Mouse (Mus musculus) heart, embryonic 15.5 days (tissue): ENCODE data around the gene Epb41l1. TPM values are rescaled to one million over a fixed set of nuclear protein-coding genes. Genes with fewer than 3 reads are reported as not detected.

Source experiments
- ATAC-seq: fragments of 200-750 bp; cut with Nextera tagmentation; replicated peaks from 2 replicates; pipeline ENCODE4 v1.8.0; 2017; ENCODE audit warnings: low read depth, moderate TSS enrichment; ENCODE audit not compliant: insufficient number of reproducible peaks, insufficient read depth, low FRiP score
- H3K27ac ChIP-seq: fragments of 300-500 bp; sonication (generic); 2 replicates; pipeline ENCODE4 v1.5.1; 2015; ENCODE audit warnings: mild to moderate bottlenecking, inconsistent platforms
- H3K27me3 ChIP-seq: fragments of 300-500 bp; sonication (generic); 2 replicates; pipeline ENCODE4 v1.6.1; 2015; ENCODE audit warnings: inconsistent platforms
- H3K36me3 ChIP-seq: fragments of 300-500 bp; sonication (generic); 2 replicates; pipeline ENCODE4 v1.6.1; 2015; ENCODE audit warnings: mild to moderate bottlenecking, inconsistent platforms
- H3K4me1 ChIP-seq: fragments of 300-500 bp; sonication (generic); replicated peaks from 2 replicates; pipeline ENCODE4 v1.6.1; 2015; ENCODE audit warnings: inconsistent platforms
- H3K4me2 ChIP-seq: fragments of 300-500 bp; sonication (generic); 2 replicates; pipeline ENCODE4 v1.6.1; 2015; ENCODE audit warnings: inconsistent platforms, mild to moderate bottlenecking, moderate library complexity
- H3K4me3 ChIP-seq: fragments of 300-500 bp; sonication (generic); 2 replicates; pipeline ENCODE4 v1.5.1; 2015; ENCODE audit warnings: mild to moderate bottlenecking, inconsistent platforms
- H3K9ac ChIP-seq: fragments of 300-500 bp; sonication (generic); 2 replicates; pipeline ENCODE4 v1.6.1; 2015; ENCODE audit warnings: mild to moderate bottlenecking, inconsistent platforms
- H3K9me3 ChIP-seq: fragments of 300-500 bp; sonication (generic); replicated peaks from 2 replicates; pipeline ENCODE4 v1.6.1; 2016; ENCODE audit warnings: inconsistent platforms
- WGBS: fragments of 180-500 bp; shearing (Covaris S2); methylation state at CpG from one replicate; pipeline ENCODE4 v1.1.7; 2015; ENCODE audit warnings: mixed read lengths; 5-methylcytosine and 5-hydroxymethylcytosine counted together
- polyA plus RNA-seq: library from polyadenylated mRNA; unstranded; fragments of >200 nt; fragmentation: Nextera tagmentation; extraction: Ambion mirVana; gene quantifications from 2 replicates; pipeline ENCODE4 v1.2.1, GENCODE M21; 2015

Gene Epb41l1
- polyA plus RNA-seq, 1 experiment from 2014 or later: 1.00 TPM

- Histone ChIP-seq H3K27ac (peak overlapping the region; percentile 21; the same call in 1 of the 2 replicates), H3K36me3 (no peaks in the 10 kb centered on the region), H3K9me3 (no peaks in the 10 kb centered on the region), H3K4me2 (peak overlapping the region; percentile 25), H3K27me3 (no peaks in the 10 kb centered on the region), H3K4me3 (no peak overlapping the region), H3K9ac (peak overlapping the region; percentile 16; the same call in 1 of the 2 replicates), H3K4me1 (peaks cover 21% of the 10 kb centered on the region)
- no peak for ATAC-seq
- 33% methylated on average over 11 of the region's 11 CpGs for WGBS
Observed at GRCm38 (mm10) chr2:156490176-156490575, 69.5 kb downstream of the Epb41l1 start.

GRCm38 (mm10) chr2:156491796-156492195 is 71.1 kb downstream of the Epb41l1 start:
- H3K4me1 ChIP-seq: peaks cover 21% of the 10 kb centered on the region
- H3K9ac ChIP-seq: no peak overlapping the region
- no peak overlapping the region for H3K4me2 ChIP-seq
- no peak overlapping the region for H3K27ac ChIP-seq
- no peaks in the 10 kb centered on the region for H3K27me3 ChIP-seq
- no peaks in the 10 kb centered on the region for H3K9me3 ChIP-seq
- H3K4me3 ChIP-seq: no peak overlapping the region
- no peaks in the 10 kb centered on the region for H3K36me3 ChIP-seq
- no peak for ATAC-seq
- 80% methylated on average over 5 of the region's 5 CpGs for WGBS

GRCm38 (mm10) chr2:156493766-156494165 is 73.1 kb downstream of the Epb41l1 start:
- H3K9ac ChIP-seq: no peak overlapping the region
- no peak overlapping the region for H3K27ac ChIP-seq
- no peak for ATAC-seq
- H3K9me3 ChIP-seq: no peaks in the 10 kb centered on the region
- WGBS: 52% methylated on average over 9 of the region's 9 CpGs
- no peaks in the 10 kb centered on the region for H3K27me3 ChIP-seq
- peaks cover 18% of the 10 kb centered on the region for H3K4me1 ChIP-seq
- no peak overlapping the region for H3K4me2 ChIP-seq
- no peak overlapping the region for H3K4me3 ChIP-seq
- no peaks in the 10 kb centered on the region for H3K36me3 ChIP-seq

GRCm38 (mm10) chr2:156494465-156494864 is 73.8 kb downstream of the Epb41l1 start:
- H3K36me3 ChIP-seq: no peaks in the 10 kb centered on the region
- H3K9ac ChIP-seq: no peak overlapping the region
- no peak overlapping the region for H3K27ac ChIP-seq
- WGBS: 77% methylated on average over 9 of the region's 9 CpGs
- no peaks in the 10 kb centered on the region for H3K9me3 ChIP-seq
- no peak for ATAC-seq
- H3K4me2 ChIP-seq: no peak overlapping the region
- H3K27me3 ChIP-seq: no peaks in the 10 kb centered on the region
- H3K4me1 ChIP-seq: peaks cover 18% of the 10 kb centered on the region
- H3K4me3 ChIP-seq: no peak overlapping the region

- Histone ChIP-seq H3K27ac (no peak overlapping the region), H3K4me1 (peaks cover 14% of the 10 kb centered on the region), H3K4me3 (no peak overlapping the region), H3K36me3 (no peaks in the 10 kb centered on the region), H3K4me2 (no peak overlapping the region), H3K27me3 (no peaks in the 10 kb centered on the region), H3K9ac (no peak overlapping the region), H3K9me3 (no peaks in the 10 kb centered on the region)
- ATAC-seq: no peak
- 85% methylated on average over 12 of the region's 12 CpGs for WGBS
Observed at GRCm38 (mm10) chr2:156494875-156495274, 74.2 kb downstream of the Epb41l1 start.

GRCm38 (mm10) chr2:156496816-156497566 is 76.3 kb downstream of the Epb41l1 start:
- Histone ChIP-seq H3K4me3 (no peak overlapping the region), H3K27me3 (no peaks in the 10 kb centered on the region), H3K4me2 (no peak overlapping the region), H3K9me3 (no peaks in the 10 kb centered on the region), H3K36me3 (no peaks in the 10 kb centered on the region), H3K4me1 (no peaks in the 10 kb centered on the region), H3K9ac (no peak overlapping the region), H3K27ac (no peak overlapping the region)
- no peak for ATAC-seq
- 73% methylated on average over 5 of the region's 5 CpGs for WGBS

GRCm38 (mm10) chr2:156497915-156498314 is 77.2 kb downstream of the Epb41l1 start:
- H3K4me2 ChIP-seq: no peak overlapping the region
- no peak; the same call in 1 of the 2 replicates for ATAC-seq
- no peak overlapping the region for H3K9ac ChIP-seq
- no peak overlapping the region for H3K27ac ChIP-seq
- no peaks in the 10 kb centered on the region for H3K27me3 ChIP-seq
- H3K4me1 ChIP-seq: no peaks in the 10 kb centered on the region
- H3K36me3 ChIP-seq: no peaks in the 10 kb centered on the region
- no peak overlapping the region for H3K4me3 ChIP-seq
- 54% methylated on average over 5 of the region's 5 CpGs for WGBS
- H3K9me3 ChIP-seq: no peaks in the 10 kb centered on the region

- H3K9ac ChIP-seq: no peak overlapping the region
- H3K27me3 ChIP-seq: no peaks in the 10 kb centered on the region
- H3K9me3 ChIP-seq: no peaks in the 10 kb centered on the region
- no peaks in the 10 kb centered on the region for H3K4me1 ChIP-seq
- H3K4me2 ChIP-seq: no peak overlapping the region
- H3K27ac ChIP-seq: no peak overlapping the region
- 83% methylated on average over 1 of the region's 1 CpGs for WGBS
- no peaks in the 10 kb centered on the region for H3K36me3 ChIP-seq
- no peak overlapping the region for H3K4me3 ChIP-seq
- ATAC-seq: no peak
Observed at GRCm38 (mm10) chr2:156501025-156501424, 80.3 kb downstream of the Epb41l1 start.

GRCm38 (mm10) chr2:156505533-156505932 is 84.8 kb downstream of the Epb41l1 start:
- no peaks in the 10 kb centered on the region for H3K9me3 ChIP-seq
- WGBS: 71% methylated on average over 13 of the region's 13 CpGs
- no peaks in the 10 kb centered on the region for H3K36me3 ChIP-seq
- no peak for ATAC-seq
- no peak overlapping the region for H3K27ac ChIP-seq
- H3K4me2 ChIP-seq: no peak overlapping the region
- no peak overlapping the region for H3K9ac ChIP-seq
- H3K4me3 ChIP-seq: no peak overlapping the region
- H3K4me1 ChIP-seq: no peaks in the 10 kb centered on the region
- no peaks in the 10 kb centered on the region for H3K27me3 ChIP-seq

GRCm38 (mm10) chr2:156512028-156512427 is 91.3 kb downstream of the Epb41l1 start:
- no peak overlapping the region for H3K9ac ChIP-seq

GRCm38 (mm10) chr2:156512561-156512960 is 91.9 kb downstream of the Epb41l1 start:
- Histone ChIP-seq H3K4me1 (no peaks in the 10 kb centered on the region), H3K27me3 (no peaks in the 10 kb centered on the region), H3K36me3 (no peaks in the 10 kb centered on the region), H3K27ac (no peak overlapping the region), H3K4me2 (no peak overlapping the region), H3K4me3 (no peak overlapping the region), H3K9ac (no peak overlapping the region), H3K9me3 (no peaks in the 10 kb centered on the region)
- ATAC-seq: no peak
- WGBS: 63% methylated on average over 4 of the region's 6 CpGs

More at GRCm38 (mm10) chr2:156512028-156512427, 91.3 kb downstream of the Epb41l1 start:
- Histone ChIP-seq H3K9me3 (no peaks in the 10 kb centered on the region), H3K4me1 (no peaks in the 10 kb centered on the region), H3K36me3 (no peaks in the 10 kb centered on the region), H3K27ac (no peak overlapping the region), H3K4me3 (no peak overlapping the region), H3K27me3 (no peaks in the 10 kb centered on the region), H3K4me2 (no peak overlapping the region)
- no peak for ATAC-seq
- WGBS: 83% methylated on average over 7 of the region's 7 CpGs

GRCm38 (mm10) chr2:156515102-156515501 is 94.4 kb downstream of the Epb41l1 start:
- ATAC-seq: no peak

More at GRCm38 (mm10) chr2:156515102-156515501, 94.4 kb downstream of the Epb41l1 start:
- no peak overlapping the region for H3K4me2 ChIP-seq
- H3K27ac ChIP-seq: no peak overlapping the region
- H3K4me3 ChIP-seq: no peak overlapping the region
- no peaks in the 10 kb centered on the region for H3K27me3 ChIP-seq
- H3K9me3 ChIP-seq: no peaks in the 10 kb centered on the region
- no peaks in the 10 kb centered on the region for H3K4me1 ChIP-seq
- H3K36me3 ChIP-seq: no peaks in the 10 kb centered on the region
- no peak overlapping the region for H3K9ac ChIP-seq
- 82% methylated on average over 9 of the region's 9 CpGs for WGBS
